Mouse (Mus musculus): ENCODE results near the gene Slc7a8. TPM values are rescaled to one million over a fixed set of nuclear protein-coding genes. Genes with fewer than 3 reads are reported as not detected.

Slc7a8 gene
- total and polyA plus RNA-seq, 3 experiments: 54.9 to 325 (median 199) TPM

DNA sequence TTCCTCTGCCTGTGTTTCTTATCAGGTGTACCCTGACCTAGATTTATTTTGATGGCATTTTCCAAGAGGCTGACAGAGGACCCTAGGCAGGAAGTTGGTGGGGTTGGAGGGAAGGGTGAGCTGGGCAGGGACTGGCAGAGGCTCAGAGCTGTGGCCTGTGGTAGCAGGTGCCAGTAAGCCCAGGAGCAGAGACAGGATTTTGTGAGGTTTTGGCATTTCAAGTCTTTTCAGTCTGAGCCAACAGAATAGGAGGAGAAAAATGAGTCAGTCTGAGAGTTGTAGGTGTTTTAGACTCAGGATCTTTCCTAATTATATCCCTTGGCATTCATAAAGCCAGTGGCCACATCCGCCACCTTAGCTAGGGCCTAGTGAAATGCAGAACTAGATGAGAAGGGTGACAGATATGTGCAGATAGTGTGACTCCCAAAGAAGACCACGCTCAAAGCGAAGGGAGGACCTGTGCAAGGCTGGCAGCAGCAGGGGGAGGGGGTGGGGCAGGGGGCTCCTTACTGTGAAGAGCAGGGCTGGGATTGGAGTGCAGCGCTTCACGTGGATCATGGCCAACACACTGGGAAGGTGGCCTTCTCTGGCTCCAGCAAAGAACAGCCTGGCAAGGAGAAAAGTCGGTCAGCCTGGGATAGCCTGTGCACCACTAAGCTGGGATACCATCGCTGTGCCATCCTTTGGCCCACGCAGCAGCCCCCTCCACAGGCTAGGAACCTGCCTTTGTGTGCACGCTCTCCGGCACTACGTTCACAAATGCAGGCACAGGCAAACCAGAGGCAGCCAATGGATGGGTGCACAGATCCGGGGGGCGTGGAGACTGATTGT, 52.7 kb downstream of the Slc7a8 start:
- H3K27me3 ChIP-seq (ENCODE audit: insufficient read depth, low read length): no peaks in the 10 kb centered on the region
- peaks cover 98% of the 10 kb centered on the region for H3K36me3 ChIP-seq (replicated peaks)

DNA sequence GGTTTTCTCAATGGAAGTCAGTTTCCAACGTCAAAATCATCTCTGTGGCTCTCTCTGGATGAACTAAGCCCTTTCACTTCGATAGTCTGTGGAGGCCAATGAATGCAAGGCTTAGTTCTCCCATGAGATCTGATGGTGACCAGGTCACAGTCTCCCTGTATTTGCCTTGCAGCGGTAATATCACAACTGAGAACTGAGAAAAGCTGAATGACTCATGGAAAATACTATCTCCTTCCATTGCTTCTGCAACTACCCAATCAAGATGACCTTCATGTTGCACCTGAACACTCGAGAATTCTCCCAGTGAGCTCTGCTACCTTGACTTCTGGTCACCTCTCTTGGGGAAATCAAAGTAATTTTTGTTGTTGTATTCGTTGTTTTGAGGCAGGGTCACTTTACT, 54.2 kb downstream of the Slc7a8 start:
- no peak for DNase-seq (ENCODE audit: low spot score)
- Histone ChIP-seq H3K4me3 (ENCODE audit: low read depth, low read length) (no peak overlapping the region), H3K4me1 (ENCODE audit: insufficient read depth, low read depth, low read length) (peaks cover 23% of the 10 kb centered on the region), H3K27me3 (ENCODE audit: insufficient read depth, low read length) (no peaks in the 10 kb centered on the region), H3K36me3 (replicated peaks) (peaks cover 98% of the 10 kb centered on the region), H3K9me3 (replicated peaks) (peaks cover 5% of the 10 kb centered on the region)
- ATAC-seq (ENCODE audit: extremely low read depth, insufficient number of reproducible peaks, low FRiP score, poor library complexity, severe bottlenecking): no peak
- TF ChIP-seq CTCF (IDR thresholded peaks at IDR 0.05; ENCODE audit: low read depth, low read length): no peak
- TF ChIP-seq POLR2AphosphoS5 (IDR thresholded peaks at IDR 0.05; ENCODE audit: insufficient replicate concordance, low read depth, low read length): no peak

More for the DNA sequence above, 52.7 kb downstream of the Slc7a8 start:
- DNase-seq (ENCODE audit: low spot score) (no peak), ATAC-seq (ENCODE audit: extremely low read depth, insufficient number of reproducible peaks, low FRiP score, poor library complexity, severe bottlenecking) (no peak)
- Histone ChIP-seq H3K9me3 (replicated peaks) (peaks cover 5% of the 10 kb centered on the region), H3K4me3 (ENCODE audit: low read depth, low read length) (no peak overlapping the region), H3K4me1 (ENCODE audit: insufficient read depth, low read depth, low read length) (peaks cover 11% of the 10 kb centered on the region)
- TF ChIP-seq CTCF (IDR thresholded peaks at IDR 0.05; ENCODE audit: low read depth, low read length) (no peak), GATA2 (IDR thresholded peaks at IDR 0.05; ENCODE audit: borderline replicate concordance, low read depth, low read length) (no peak), TAL1 (conservative IDR thresholded peaks at IDR 0.05; ENCODE audit: low read depth, low read length) (no peak), GATA1 (IDR thresholded peaks at IDR 0.05; ENCODE audit: borderline replicate concordance, low read length) (no peak), POLR2AphosphoS5 (IDR thresholded peaks at IDR 0.05; ENCODE audit: insufficient replicate concordance, low read depth, low read length) (no peak)

DNA sequence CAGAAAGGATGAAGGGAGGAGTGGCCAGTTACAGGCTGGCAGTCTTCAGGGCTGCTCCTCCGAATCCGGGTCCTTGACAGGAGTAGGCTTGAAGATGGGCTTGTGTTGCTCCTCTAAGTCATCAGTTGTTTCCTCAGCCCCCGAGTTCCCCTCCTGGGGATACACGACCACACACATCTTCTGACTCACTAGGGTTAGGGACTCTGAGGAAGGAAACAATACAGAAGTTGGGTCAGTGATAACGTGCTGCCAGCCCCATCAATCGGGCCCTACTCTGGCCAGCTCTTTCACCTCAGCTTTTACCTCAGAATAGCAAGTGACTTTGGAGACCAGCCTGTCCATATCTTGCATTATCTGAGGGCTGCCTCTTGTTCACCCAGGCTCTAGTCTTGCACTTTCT, 57.7 kb downstream of the Slc7a8 start:
- ATAC-seq (ENCODE audit: extremely low read depth, insufficient number of reproducible peaks, low FRiP score, poor library complexity, severe bottlenecking) (no peak), DNase-seq (ENCODE audit: low spot score) (no peak)
- peaks cover 84% of the 10 kb centered on the region for H3K36me3 ChIP-seq (replicated peaks)
- H3K4me1 ChIP-seq (ENCODE audit: insufficient read depth, low read depth, low read length): peaks cover 27% of the 10 kb centered on the region
- H3K27me3 ChIP-seq (ENCODE audit: insufficient read depth, low read length): no peaks in the 10 kb centered on the region
- peaks cover 5% of the 10 kb centered on the region for H3K9me3 ChIP-seq (replicated peaks)
- TF ChIP-seq POLR2AphosphoS5 (IDR thresholded peaks at IDR 0.05; ENCODE audit: insufficient replicate concordance, low read depth, low read length) (no peak), GATA2 (IDR thresholded peaks at IDR 0.05; ENCODE audit: borderline replicate concordance, low read depth, low read length) (no peak), CTCF (IDR thresholded peaks at IDR 0.05; ENCODE audit: low read depth, low read length) (no peak), GATA1 (IDR thresholded peaks at IDR 0.05; ENCODE audit: borderline replicate concordance, low read length) (no peak), TAL1 (conservative IDR thresholded peaks at IDR 0.05; ENCODE audit: low read depth, low read length) (no peak)
- H3K4me3 ChIP-seq (ENCODE audit: low read depth, low read length): no peak overlapping the region

DNA sequence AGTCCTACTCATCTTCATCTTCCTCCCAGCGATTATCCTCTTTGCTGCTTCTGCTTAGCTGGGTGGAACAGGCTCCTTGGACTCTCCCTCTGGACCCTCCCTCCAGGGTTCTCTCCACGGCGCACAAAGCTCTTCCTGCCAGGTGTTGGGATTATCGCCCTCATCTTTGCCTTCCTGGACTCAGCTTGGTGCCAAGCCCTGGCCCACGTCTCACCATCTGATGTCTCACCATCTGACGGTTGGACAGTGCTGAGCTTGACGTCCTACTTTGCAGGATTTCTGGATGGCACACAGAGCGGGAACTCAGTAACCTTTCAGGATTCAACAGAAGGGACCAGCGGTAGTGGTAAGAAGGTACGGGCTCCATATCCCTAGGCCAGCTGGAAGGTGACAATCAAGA, 60.0 kb downstream of the Slc7a8 start:
- Histone ChIP-seq H3K27me3 (ENCODE audit: insufficient read depth, low read length) (no peaks in the 10 kb centered on the region), H3K4me1 (ENCODE audit: insufficient read depth, low read depth, low read length) (peaks cover 30% of the 10 kb centered on the region), H3K4me3 (ENCODE audit: low read depth, low read length) (no peak overlapping the region), H3K9me3 (replicated peaks) (peaks cover 5% of the 10 kb centered on the region), H3K36me3 (replicated peaks) (peaks cover 62% of the 10 kb centered on the region)
- TF ChIP-seq POLR2AphosphoS5 (IDR thresholded peaks at IDR 0.05; ENCODE audit: insufficient replicate concordance, low read depth, low read length) (no peak), CTCF (IDR thresholded peaks at IDR 0.05; ENCODE audit: low read depth, low read length) (no peak)
- DNase-seq (ENCODE audit: low spot score) (no peak), ATAC-seq (ENCODE audit: extremely low read depth, insufficient number of reproducible peaks, low FRiP score, poor library complexity, severe bottlenecking) (no peak)

DNA sequence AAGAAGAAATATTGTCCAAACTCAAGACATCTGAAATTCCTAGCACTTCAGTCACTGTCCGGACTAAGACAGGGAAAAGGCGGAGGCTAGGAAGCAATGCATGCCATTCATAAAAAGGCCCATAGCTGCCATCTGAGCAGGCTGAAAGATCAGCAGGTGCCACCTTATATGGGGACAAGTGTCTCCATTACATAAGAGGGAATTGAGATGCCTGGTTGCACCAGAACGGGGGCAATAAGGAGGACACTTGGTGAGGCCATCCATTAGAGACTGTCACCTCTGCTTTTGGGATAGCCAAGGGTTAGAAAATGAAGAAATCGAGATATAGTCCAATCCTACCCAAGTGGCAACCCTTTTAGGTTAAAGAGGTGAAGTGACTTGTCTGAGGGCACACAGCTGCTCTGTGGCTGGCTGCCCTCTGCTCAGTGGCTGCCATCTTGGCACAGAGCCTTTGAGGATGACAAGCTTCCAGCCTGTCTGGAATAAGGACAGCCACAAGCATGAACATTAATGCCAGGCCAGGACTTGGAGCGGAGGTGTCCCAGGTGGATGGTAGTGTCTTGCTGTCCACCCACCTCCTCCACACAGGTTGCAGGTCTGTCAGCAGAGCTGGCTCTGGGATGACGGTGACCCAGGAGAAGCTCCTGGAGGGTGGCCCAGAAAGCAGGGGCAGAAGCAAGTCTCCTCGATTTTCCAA, 60.9 kb downstream of the Slc7a8 start:
- H3K4me3 ChIP-seq (ENCODE audit: low read depth, low read length): no peak overlapping the region
- TF ChIP-seq GATA1 (IDR thresholded peaks at IDR 0.05; ENCODE audit: borderline replicate concordance, low read length) (no peak), POLR2AphosphoS5 (IDR thresholded peaks at IDR 0.05; ENCODE audit: insufficient replicate concordance, low read depth, low read length) (no peak), TAL1 (conservative IDR thresholded peaks at IDR 0.05; ENCODE audit: low read depth, low read length) (no peak), CTCF (IDR thresholded peaks at IDR 0.05; ENCODE audit: low read depth, low read length) (no peak)
- H3K36me3 ChIP-seq (replicated peaks): peaks cover 53% of the 10 kb centered on the region
- DNase-seq (ENCODE audit: low spot score) (no peak), ATAC-seq (ENCODE audit: extremely low read depth, insufficient number of reproducible peaks, low FRiP score, poor library complexity, severe bottlenecking) (no peak)
- H3K27me3 ChIP-seq (ENCODE audit: insufficient read depth, low read length): no peaks in the 10 kb centered on the region
- no peaks in the 10 kb centered on the region for H3K9me3 ChIP-seq (replicated peaks)
- peaks cover 36% of the 10 kb centered on the region for H3K4me1 ChIP-seq (ENCODE audit: insufficient read depth, low read depth, low read length)

DNA sequence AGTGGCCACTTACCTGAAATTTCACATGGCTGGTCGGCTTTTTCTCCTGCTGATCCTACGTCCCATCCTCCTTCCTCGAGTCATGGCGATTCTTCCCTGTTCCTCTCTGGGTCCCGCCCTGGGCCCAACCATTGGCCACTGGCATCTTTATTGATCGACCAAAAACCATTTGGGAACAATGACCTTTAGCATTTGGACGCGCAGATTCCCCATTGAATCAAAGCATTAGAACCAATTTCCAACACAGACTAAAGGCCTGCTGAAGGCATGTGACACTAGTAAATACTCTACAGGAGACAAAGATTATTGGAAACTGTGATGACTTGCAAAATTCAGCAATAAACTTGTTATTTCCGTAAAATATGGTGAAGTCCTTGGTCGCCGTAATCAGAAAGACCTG, 61.7 kb downstream of the Slc7a8 start:
- DNase-seq (ENCODE audit: low spot score): no peak
- Histone ChIP-seq H3K36me3 (replicated peaks) (peaks cover 45% of the 10 kb centered on the region), H3K9me3 (replicated peaks) (no peaks in the 10 kb centered on the region), H3K4me3 (ENCODE audit: low read depth, low read length) (no peak overlapping the region), H3K27me3 (ENCODE audit: insufficient read depth, low read length) (no peaks in the 10 kb centered on the region), H3K4me1 (ENCODE audit: insufficient read depth, low read depth, low read length) (peaks cover 40% of the 10 kb centered on the region)
- ATAC-seq (ENCODE audit: extremely low read depth, insufficient number of reproducible peaks, low FRiP score, poor library complexity, severe bottlenecking): no peak
- no peak for TF ChIP-seq GATA2 (IDR thresholded peaks at IDR 0.05; ENCODE audit: borderline replicate concordance, low read depth, low read length)
- TF ChIP-seq TAL1 (conservative IDR thresholded peaks at IDR 0.05; ENCODE audit: low read depth, low read length): no peak
- TF ChIP-seq POLR2AphosphoS5 (IDR thresholded peaks at IDR 0.05; ENCODE audit: insufficient replicate concordance, low read depth, low read length): no peak
- no peak for TF ChIP-seq CTCF (IDR thresholded peaks at IDR 0.05; ENCODE audit: low read depth, low read length)
- no peak for TF ChIP-seq GATA1 (IDR thresholded peaks at IDR 0.05; ENCODE audit: borderline replicate concordance, low read length)

Measured in G1E (cell line).